Mouse (Mus musculus): ENCODE data around the gene Thap11. TPM values are rescaled to one million over a fixed set of nuclear protein-coding genes. Genes with fewer than 3 reads are reported as not detected.

Thap11 gene
- total and polyA plus RNA-seq, 2 experiments from 2014 or later, result 35.5 to 59.5 TPM

- WGBS, result 7% methylated on average over 15 of the region's 15 CpGs
- no peak for ATAC-seq (ENCODE audit: insufficient read depth, low read depth)
These were observed 1.4 kb downstream of the Thap11 start for GRCm38 (mm10) chr8:105856168-105856835.

DNA sequence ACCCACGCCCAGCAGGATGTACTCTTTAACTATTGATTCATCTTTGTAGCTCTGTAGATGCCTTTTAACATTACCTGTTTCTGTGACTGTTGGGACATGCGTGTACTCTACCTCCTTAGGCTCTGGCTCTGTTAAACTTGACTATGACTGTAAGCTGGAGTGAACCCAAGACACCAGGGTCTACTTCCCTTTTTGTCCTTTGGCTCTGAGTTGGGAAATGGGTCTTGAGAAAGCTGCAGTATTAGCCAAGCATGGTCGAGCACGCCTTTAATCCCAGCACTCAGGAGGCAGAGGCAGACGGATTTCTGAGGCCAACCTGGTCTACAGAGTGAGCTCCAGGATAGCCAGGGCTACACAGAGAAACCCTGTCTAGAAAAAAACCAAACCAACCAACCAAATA is 3.6 kb downstream of the Thap11 start:
- Histone ChIP-seq H3K4me2 (ENCODE audit: low read depth, low read length) (no peak overlapping the region), H3K27ac (ENCODE audit: low read depth) (no peak overlapping the region), H3K9ac (replicated peaks; ENCODE audit: low read depth, low read length) (no peak overlapping the region), H3K36me3 (replicated peaks; ENCODE audit: control insufficient read depth, insufficient read depth, low read length) (no peaks in the 10 kb centered on the region), H3K4me1 (ENCODE audit: control insufficient read depth, insufficient read depth) (peaks cover 41% of the 10 kb centered on the region), H3K27me3 (ENCODE audit: control insufficient read depth, insufficient read depth, low read length) (no peaks in the 10 kb centered on the region), H3K9me3 (replicated peaks; ENCODE audit: control insufficient read depth, low read length) (no peaks in the 10 kb centered on the region), H3K4me3 (ENCODE audit: low read depth, low read length) (no peak overlapping the region)
- 82% methylated on average over 5 of the region's 5 CpGs for WGBS
- no peak for TF ChIP-seq CTCF (IDR thresholded peaks at IDR 0.05; ENCODE audit: low read depth)
- TF ChIP-seq EP300 (IDR thresholded peaks at IDR 0.05; ENCODE audit: low read depth), result no peak
- ATAC-seq (ENCODE audit: insufficient read depth, low read depth) (no peak), DNase-seq (ENCODE audit: low spot score) (no peak)

More at GRCm38 (mm10) chr8:105856168-105856835, 1.4 kb downstream of the Thap11 start:
- H3K4me3 ChIP-seq (ENCODE audit: low read depth, low read length), result peak overlapping the region; percentile 68
- peak overlapping the region; percentile 84 for H3K27ac ChIP-seq (ENCODE audit: low read depth)
- DNase-seq (ENCODE audit: low spot score), result no peak
- TF ChIP-seq EP300 (IDR thresholded peaks at IDR 0.05; ENCODE audit: low read depth) (no peak), CTCF (IDR thresholded peaks at IDR 0.05; ENCODE audit: low read depth) (no peak)
- H3K9ac ChIP-seq (replicated peaks; ENCODE audit: low read depth, low read length), result peak overlapping the region; percentile 70
- H3K4me1 ChIP-seq (ENCODE audit: control insufficient read depth, insufficient read depth), result peaks cover 27% of the 10 kb centered on the region
- no peaks in the 10 kb centered on the region for H3K27me3 ChIP-seq (ENCODE audit: control insufficient read depth, insufficient read depth, low read length)
- H3K4me2 ChIP-seq (ENCODE audit: low read depth, low read length), result peak overlapping the region; percentile 91
- no peaks in the 10 kb centered on the region for H3K36me3 ChIP-seq (replicated peaks; ENCODE audit: control insufficient read depth, insufficient read depth, low read length)
- no peaks in the 10 kb centered on the region for H3K9me3 ChIP-seq (replicated peaks; ENCODE audit: control insufficient read depth, low read length)

DNA sequence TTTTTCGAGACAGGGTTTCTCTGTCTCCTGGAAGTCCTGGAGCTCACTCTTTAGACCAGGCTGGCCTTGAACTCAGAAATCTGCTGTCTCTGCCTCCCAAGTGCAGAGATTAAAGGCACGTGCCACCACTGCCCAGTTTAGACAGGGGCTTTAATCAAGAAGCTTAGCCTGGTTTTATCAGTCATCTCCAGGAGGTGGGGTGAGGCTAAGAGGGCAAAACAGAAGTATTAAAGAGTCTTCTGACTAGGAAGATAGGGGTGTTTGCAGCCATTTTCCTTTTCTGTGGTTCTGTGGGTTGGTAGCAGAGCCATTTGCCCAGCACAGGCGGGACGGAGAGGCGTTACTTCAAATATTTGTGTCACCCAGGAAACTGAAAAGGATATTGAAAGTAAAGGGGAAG is 4.4 kb downstream of the Thap11 start:
- Histone ChIP-seq H3K9ac (replicated peaks; ENCODE audit: low read depth, low read length) (no peak overlapping the region), H3K36me3 (replicated peaks; ENCODE audit: control insufficient read depth, insufficient read depth, low read length) (no peaks in the 10 kb centered on the region), H3K4me1 (ENCODE audit: control insufficient read depth, insufficient read depth) (peaks cover 41% of the 10 kb centered on the region), H3K4me2 (ENCODE audit: low read depth, low read length) (no peak overlapping the region), H3K27me3 (ENCODE audit: control insufficient read depth, insufficient read depth, low read length) (no peaks in the 10 kb centered on the region), H3K4me3 (ENCODE audit: low read depth, low read length) (no peak overlapping the region), H3K27ac (ENCODE audit: low read depth) (peak overlapping the region; percentile 78), H3K9me3 (replicated peaks; ENCODE audit: control insufficient read depth, low read length) (no peaks in the 10 kb centered on the region)
- TF ChIP-seq EP300 (IDR thresholded peaks at IDR 0.05; ENCODE audit: low read depth) (no peak), CTCF (IDR thresholded peaks at IDR 0.05; ENCODE audit: low read depth) (no peak)
- ATAC-seq (ENCODE audit: insufficient read depth, low read depth) (no peak), DNase-seq (ENCODE audit: low spot score) (no peak)
- WGBS, result 59% methylated on average over 5 of the region's 5 CpGs

GRCm38 (mm10) chr8:105860143-105860981 is 5.4 kb downstream of the Thap11 start, which contains the start of gene Nutf2:
Gene Nutf2, plus strand, starts transcription at chr8:105860580.
- Histone ChIP-seq H3K27me3 (ENCODE audit: control insufficient read depth, insufficient read depth, low read length) (no peaks in the 10 kb centered on the region), H3K27ac (ENCODE audit: low read depth) (peak within 1 kb of the TSS; percentile 85), H3K36me3 (replicated peaks; ENCODE audit: control insufficient read depth, insufficient read depth, low read length) (no peaks in the 10 kb centered on the region), H3K4me3 (ENCODE audit: low read depth, low read length) (peak within 1 kb of the TSS; percentile 75), H3K9me3 (replicated peaks; ENCODE audit: control insufficient read depth, low read length) (no peaks in the 10 kb centered on the region), H3K4me2 (ENCODE audit: low read depth, low read length) (peak within 1 kb of the TSS; percentile 95), H3K9ac (replicated peaks; ENCODE audit: low read depth, low read length) (peak within 1 kb of the TSS; percentile 86), H3K4me1 (ENCODE audit: control insufficient read depth, insufficient read depth) (peaks cover 41% of the 10 kb centered on the region)
- peak; percentile 97 for ATAC-seq (ENCODE audit: insufficient read depth, low read depth)
- DNase-seq (ENCODE audit: low spot score), result peak; percentile 100
- TF ChIP-seq CTCF (IDR thresholded peaks at IDR 0.05; ENCODE audit: low read depth) (no peak), EP300 (IDR thresholded peaks at IDR 0.05; ENCODE audit: low read depth) (no peak)
- WGBS, result under 1% methylated on average over 51 of the region's 59 CpGs

- DNase-seq (ENCODE audit: low spot score), result no peak
- peak; percentile 32 for TF ChIP-seq CTCF (IDR thresholded peaks at IDR 0.05; ENCODE audit: low read depth)
- no peak for TF ChIP-seq EP300 (IDR thresholded peaks at IDR 0.05; ENCODE audit: low read depth)
- peak overlapping the region; percentile 85 for H3K27ac ChIP-seq (ENCODE audit: low read depth)
- H3K9ac ChIP-seq (replicated peaks; ENCODE audit: low read depth, low read length), result peak overlapping the region; percentile 86
- peak overlapping the region; percentile 95 for H3K4me2 ChIP-seq (ENCODE audit: low read depth, low read length)
- WGBS, result 0% methylated on average over 1 of the region's 1 CpGs
- H3K4me3 ChIP-seq (ENCODE audit: low read depth, low read length), result peak overlapping the region; percentile 75
- H3K4me1 ChIP-seq (ENCODE audit: control insufficient read depth, insufficient read depth), result peaks cover 31% of the 10 kb centered on the region
- no peaks in the 10 kb centered on the region for H3K9me3 ChIP-seq (replicated peaks; ENCODE audit: control insufficient read depth, low read length)
- H3K36me3 ChIP-seq (replicated peaks; ENCODE audit: control insufficient read depth, insufficient read depth, low read length), result peaks cover 15% of the 10 kb centered on the region
- no peaks in the 10 kb centered on the region for H3K27me3 ChIP-seq (ENCODE audit: control insufficient read depth, insufficient read depth, low read length)
- ATAC-seq (ENCODE audit: insufficient read depth, low read depth), result no peak
These were observed 7.0 kb downstream of the Thap11 start for GRCm38 (mm10) chr8:105861951-105862350.
